Mouse (Mus musculus) midbrain, embryonic 15.5 days (tissue): Measurements from ENCODE around the gene Armc5. TPM values are rescaled to one million over a fixed set of nuclear protein-coding genes. Genes with fewer than 3 reads are reported as not detected.

Experiments
- ATAC-seq: fragments of 200-750 bp; cut with Nextera tagmentation; replicated peaks from 2 replicates; pipeline ENCODE4 v1.8.0; 2017; ENCODE audit warnings: moderate TSS enrichment
- H3K27ac ChIP-seq: fragments of 300-500 bp; sonication (generic); 2 replicates; pipeline ENCODE4 v1.5.1; 2015; ENCODE audit warnings: mild to moderate bottlenecking, inconsistent platforms
- H3K27me3 ChIP-seq: fragments of 300-500 bp; sonication (generic); replicated peaks from 2 replicates; pipeline ENCODE4 v1.6.1; 2015; ENCODE audit warnings: inconsistent platforms
- H3K36me3 ChIP-seq: fragments of 300-500 bp; sonication (generic); replicated peaks from 2 replicates; pipeline ENCODE4 v1.6.1; 2015; ENCODE audit warnings: inconsistent platforms
- H3K4me1 ChIP-seq: fragments of 300-500 bp; sonication (generic); 2 replicates; pipeline ENCODE4 v1.6.1; 2015; ENCODE audit warnings: inconsistent platforms
- H3K4me2 ChIP-seq: fragments of 300-500 bp; sonication (generic); 2 replicates; pipeline ENCODE4 v1.6.1; 2015; ENCODE audit warnings: inconsistent platforms, mild to moderate bottlenecking, moderate library complexity
- H3K4me3 ChIP-seq: fragments of 300-500 bp; sonication (generic); 2 replicates; pipeline ENCODE4 v1.5.1; 2015; ENCODE audit warnings: mild to moderate bottlenecking, inconsistent platforms
- H3K9ac ChIP-seq: fragments of 300-500 bp; sonication (generic); 2 replicates; pipeline ENCODE4 v1.6.1; 2015; ENCODE audit warnings: mild to moderate bottlenecking, inconsistent platforms
- H3K9me3 ChIP-seq: fragments of 300-500 bp; sonication (generic); 2 replicates; pipeline ENCODE4 v1.6.1; 2016; ENCODE audit warnings: inconsistent platforms
- WGBS: fragments of 180-500 bp; shearing (Covaris S2); methylation state at CpG from one replicate; pipeline ENCODE4 v1.1.7; 2015; ENCODE audit warnings: mixed read lengths; 5-methylcytosine and 5-hydroxymethylcytosine counted together
- polyA plus RNA-seq: library from polyadenylated mRNA; unstranded; fragments of >200 nt; fragmentation: Nextera tagmentation; extraction: Ambion mirVana; gene quantifications from 2 replicates; pipeline ENCODE4 v1.2.1, GENCODE M21; 2015

Armc5 gene
- 14.2 and 16.2 TPM in 2 replicates for polyA plus RNA-seq

DNA sequence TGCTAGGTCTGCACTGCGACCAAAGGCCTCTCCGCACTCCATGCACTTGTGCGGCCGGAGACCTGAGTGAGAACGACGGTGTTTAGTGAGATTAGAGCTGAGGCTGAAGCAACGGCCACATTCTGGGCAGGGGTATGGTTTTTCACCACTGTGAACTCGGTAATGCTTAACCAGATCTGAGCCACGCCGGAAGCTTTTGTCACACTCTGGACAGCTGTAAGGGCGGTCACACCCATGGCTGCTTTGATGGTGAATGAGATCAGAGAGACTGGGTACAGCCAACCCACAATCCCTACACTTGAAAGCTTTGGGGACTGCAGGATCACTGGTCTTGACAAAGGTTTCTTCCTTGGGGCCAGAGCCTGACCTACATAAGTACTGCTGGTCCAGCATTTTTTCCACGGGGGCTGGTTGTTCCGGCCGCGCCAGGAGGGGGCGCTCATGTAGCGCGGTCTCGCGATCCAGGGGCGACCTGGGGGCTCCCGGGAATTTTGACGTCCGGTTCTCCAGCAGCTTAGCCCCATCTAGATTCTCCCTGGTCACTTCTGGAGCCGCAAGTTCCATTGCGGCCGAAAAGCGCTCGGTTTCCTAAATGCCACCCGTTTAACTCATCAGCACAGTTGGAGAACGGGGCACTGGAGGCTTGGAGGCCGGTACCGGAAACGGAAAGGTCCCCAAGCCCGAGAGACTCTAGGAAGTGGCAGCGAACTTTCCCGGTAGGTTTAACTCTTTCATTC is at the start of gene Armc5:
Gene Armc5, plus strand, starts transcription at position 487 of the 737 bp plus-strand sequence.
- 26% methylated on average over 37 of the region's 37 CpGs for WGBS
- Histone ChIP-seq H3K9ac (peak within 1 kb of the TSS; percentile 72), H3K4me2 (peak within 1 kb of the TSS; percentile 93), H3K4me1 (peaks cover 23% of the 10 kb centered on the region), H3K4me3 (peak within 1 kb of the TSS; percentile 69), H3K36me3 (no peaks in the 10 kb centered on the region; the same call in 1 of the 2 replicates), H3K27ac (peak within 1 kb of the TSS; percentile 99), H3K9me3 (no peaks in the 10 kb centered on the region), H3K27me3 (no peaks in the 10 kb centered on the region)
- peak; percentile 8; the same call in 1 of the 2 replicates for ATAC-seq

DNA sequence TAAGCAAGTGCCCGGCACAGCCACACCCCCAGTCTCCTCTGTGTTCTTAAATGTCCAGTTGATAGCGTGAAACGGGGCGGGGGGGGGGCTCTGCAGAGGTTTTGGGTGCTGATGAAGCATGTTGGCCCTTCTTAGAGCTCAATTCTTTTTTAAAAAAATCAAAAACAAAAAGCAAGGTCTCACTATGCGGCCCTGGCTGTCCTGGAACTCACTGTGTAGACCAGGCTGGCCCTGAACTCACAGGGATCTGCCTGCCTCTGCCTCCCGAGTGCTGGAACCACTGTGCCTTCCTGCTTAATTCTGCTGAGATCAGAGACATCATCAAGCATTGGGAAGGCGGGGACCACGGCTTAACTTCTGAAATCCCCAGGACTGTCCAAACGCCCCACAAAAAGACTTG is 35.5 kb upstream of the Armc5 start:
- Histone ChIP-seq H3K27me3 (no peaks in the 10 kb centered on the region), H3K9ac (no peak overlapping the region), H3K36me3 (no peaks in the 10 kb centered on the region), H3K27ac (no peak overlapping the region), H3K9me3 (no peaks in the 10 kb centered on the region), H3K4me3 (no peak overlapping the region), H3K4me2 (no peak overlapping the region), H3K4me1 (no peaks in the 10 kb centered on the region)
- ATAC-seq = no peak
- WGBS = 88% methylated on average over 9 of the region's 9 CpGs

DNA sequence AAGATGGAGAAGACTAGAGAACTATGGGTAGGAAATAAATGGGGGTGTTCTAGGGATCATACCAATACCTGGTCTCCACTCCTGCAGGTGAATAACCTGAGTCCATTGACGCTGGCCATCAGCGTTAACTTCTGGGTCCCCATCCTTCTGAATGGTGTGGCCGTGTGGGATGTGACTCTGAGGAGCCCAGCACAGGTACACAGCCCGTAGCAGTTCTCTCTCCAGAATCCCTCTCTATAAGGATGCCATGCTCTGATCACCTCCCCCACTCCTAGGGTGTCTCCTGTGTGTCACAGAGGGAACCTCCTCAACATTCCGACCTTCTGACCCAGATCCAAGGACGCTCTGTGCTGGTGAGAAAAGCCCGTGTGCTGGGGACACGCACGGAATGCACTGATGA is 34.1 kb upstream of the Armc5 start:
- Histone ChIP-seq H3K27ac (no peak overlapping the region), H3K4me1 (no peaks in the 10 kb centered on the region), H3K4me2 (no peak overlapping the region), H3K4me3 (no peak overlapping the region), H3K9ac (no peak overlapping the region), H3K36me3 (no peaks in the 10 kb centered on the region), H3K27me3 (no peaks in the 10 kb centered on the region), H3K9me3 (no peaks in the 10 kb centered on the region)
- no peak for ATAC-seq
- 83% methylated on average over 9 of the region's 9 CpGs for WGBS

DNA sequence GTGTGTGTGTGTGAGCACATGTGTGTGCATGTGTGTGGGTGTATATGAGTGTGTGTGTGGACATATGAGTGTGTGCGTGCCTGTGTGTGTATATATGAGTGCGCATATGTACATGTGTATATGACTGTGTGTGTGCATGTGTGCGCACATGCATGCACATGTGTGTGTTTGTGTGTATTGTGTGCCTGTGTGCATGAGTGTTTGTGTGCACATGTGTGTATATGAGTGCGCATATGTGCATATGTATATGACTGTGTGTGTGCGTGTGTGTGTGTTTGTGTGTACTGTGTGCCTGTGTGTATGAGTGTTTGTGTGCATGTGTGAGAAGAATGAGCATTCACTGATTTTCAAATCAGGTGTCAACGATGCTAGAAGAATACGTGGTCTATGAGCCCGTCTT is 33.0 kb upstream of the Armc5 start:
- Histone ChIP-seq H3K36me3 (no peaks in the 10 kb centered on the region), H3K27me3 (no peaks in the 10 kb centered on the region), H3K9me3 (no peaks in the 10 kb centered on the region), H3K9ac (no peak overlapping the region), H3K27ac (no peak overlapping the region), H3K4me2 (no peak overlapping the region), H3K4me1 (no peaks in the 10 kb centered on the region), H3K4me3 (no peak overlapping the region)
- WGBS = 92% methylated on average over 8 of the region's 8 CpGs
- no peak for ATAC-seq

DNA sequence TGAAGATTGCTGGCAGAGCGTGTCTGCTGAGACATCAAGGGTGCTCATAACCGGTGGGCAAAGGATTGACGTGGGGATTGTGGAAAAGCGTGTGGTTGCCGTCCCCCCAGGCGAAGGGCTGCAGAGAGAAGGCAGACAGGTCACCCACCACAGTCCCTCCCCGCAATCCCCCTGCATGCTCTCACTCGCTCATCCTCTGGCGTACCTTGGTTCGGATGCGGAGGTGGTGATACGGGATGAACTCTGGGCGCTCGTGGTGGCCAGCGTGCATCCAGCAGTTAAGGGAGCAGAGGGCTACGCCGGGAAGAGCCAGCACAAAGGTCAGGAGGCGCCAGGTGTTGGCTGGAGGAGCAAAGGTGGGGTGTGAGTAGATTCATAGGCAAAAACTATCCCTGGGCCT is 31.4 kb upstream of the Armc5 start:
- no peaks in the 10 kb centered on the region for H3K27me3 ChIP-seq
- H3K4me2 ChIP-seq = no peak overlapping the region
- H3K27ac ChIP-seq = no peak overlapping the region
- H3K4me3 ChIP-seq = no peak overlapping the region
- no peak overlapping the region for H3K9ac ChIP-seq
- no peaks in the 10 kb centered on the region for H3K9me3 ChIP-seq
- ATAC-seq = no peak
- no peaks in the 10 kb centered on the region for H3K36me3 ChIP-seq
- H3K4me1 ChIP-seq = no peaks in the 10 kb centered on the region
- WGBS = 90% methylated on average over 18 of the region's 18 CpGs

DNA sequence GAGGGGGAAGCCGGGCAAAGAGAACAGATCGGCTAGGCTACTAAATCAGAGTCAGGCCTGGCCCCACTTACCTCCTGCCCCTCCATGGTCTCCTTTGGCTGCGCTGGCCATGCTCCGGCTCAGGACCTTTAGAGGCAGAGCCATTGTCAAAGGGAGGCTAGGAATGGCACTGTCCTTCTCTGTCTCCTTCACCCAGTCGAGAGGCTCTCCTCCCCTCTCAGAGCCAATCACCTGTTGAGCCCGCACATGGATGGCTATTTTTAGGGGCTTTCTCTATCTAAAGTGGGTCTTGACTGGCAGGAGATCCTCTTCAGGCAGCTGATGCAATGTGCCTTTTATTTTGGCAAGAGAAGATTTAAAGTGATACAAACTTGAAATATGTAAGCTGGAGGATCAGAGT is 31.0 kb upstream of the Armc5 start, which contains the start of gene Cox6a2:
Gene Cox6a2, minus strand, starts transcription at position 236 of the 400 bp plus-strand sequence.
- H3K36me3 ChIP-seq = no peaks in the 10 kb centered on the region
- no peak within 1 kb of the TSS for H3K27ac ChIP-seq
- ATAC-seq = no peak
- no peaks in the 10 kb centered on the region for H3K27me3 ChIP-seq
- H3K9me3 ChIP-seq = no peaks in the 10 kb centered on the region
- no peak within 1 kb of the TSS for H3K9ac ChIP-seq
- no peaks in the 10 kb centered on the region for H3K4me1 ChIP-seq
- no peak within 1 kb of the TSS for H3K4me2 ChIP-seq
- no peak within 1 kb of the TSS for H3K4me3 ChIP-seq
- 82% methylated on average over 6 of the region's 6 CpGs for WGBS

DNA sequence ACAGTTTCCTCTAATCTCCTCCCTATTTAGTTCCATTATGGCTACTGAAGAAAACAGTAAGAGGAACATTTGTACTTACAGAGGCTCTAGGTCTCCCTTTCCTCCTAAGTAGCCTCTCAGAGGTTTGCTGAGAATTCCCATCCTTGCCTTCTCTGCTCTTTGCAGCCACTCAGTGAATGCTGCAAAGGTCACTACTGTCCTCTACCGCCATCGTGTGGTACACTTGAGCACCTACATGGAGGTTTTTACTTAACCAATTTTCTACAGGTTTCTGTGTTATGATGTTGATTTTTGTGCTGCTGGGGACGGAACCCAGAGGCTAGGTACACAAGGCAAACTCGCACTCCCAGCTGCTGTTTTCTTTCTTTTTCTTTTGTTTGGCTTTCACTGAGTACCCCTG is 29.0 kb upstream of the Armc5 start:
- Histone ChIP-seq H3K4me3 (no peak overlapping the region), H3K27ac (no peak overlapping the region), H3K9me3 (no peaks in the 10 kb centered on the region), H3K27me3 (no peaks in the 10 kb centered on the region), H3K4me1 (no peaks in the 10 kb centered on the region), H3K36me3 (no peaks in the 10 kb centered on the region), H3K9ac (no peak overlapping the region), H3K4me2 (no peak overlapping the region)
- 6% methylated on average over 4 of the region's 4 CpGs for WGBS
- no peak for ATAC-seq

DNA sequence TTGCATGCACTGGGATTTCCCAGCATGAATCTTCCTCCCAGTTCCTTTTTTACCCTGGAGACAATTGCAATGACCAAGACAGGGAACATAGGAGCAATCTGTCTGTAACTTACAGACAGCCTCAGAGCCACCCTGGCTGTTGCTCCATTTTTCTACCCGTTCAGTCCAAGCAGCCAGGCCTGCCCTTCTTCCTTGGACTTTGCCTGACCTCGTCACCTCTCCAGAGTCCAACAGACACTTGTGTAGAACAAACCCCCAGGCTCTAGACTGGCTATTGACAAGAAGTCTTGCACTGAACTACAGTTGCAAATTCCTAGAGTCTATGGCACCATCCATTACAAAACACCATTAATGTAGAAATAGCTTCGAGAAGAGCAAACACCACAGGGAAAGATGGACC is 27.3 kb upstream of the Armc5 start:
- no peak overlapping the region for H3K4me2 ChIP-seq
- H3K9me3 ChIP-seq = no peaks in the 10 kb centered on the region
- H3K9ac ChIP-seq = no peak overlapping the region
- H3K27me3 ChIP-seq = no peaks in the 10 kb centered on the region
- no peak for ATAC-seq
- no peak overlapping the region for H3K27ac ChIP-seq
- 75% methylated on average over 3 of the region's 3 CpGs for WGBS
- H3K36me3 ChIP-seq = no peaks in the 10 kb centered on the region
- H3K4me1 ChIP-seq = no peaks in the 10 kb centered on the region
- H3K4me3 ChIP-seq = no peak overlapping the region

DNA sequence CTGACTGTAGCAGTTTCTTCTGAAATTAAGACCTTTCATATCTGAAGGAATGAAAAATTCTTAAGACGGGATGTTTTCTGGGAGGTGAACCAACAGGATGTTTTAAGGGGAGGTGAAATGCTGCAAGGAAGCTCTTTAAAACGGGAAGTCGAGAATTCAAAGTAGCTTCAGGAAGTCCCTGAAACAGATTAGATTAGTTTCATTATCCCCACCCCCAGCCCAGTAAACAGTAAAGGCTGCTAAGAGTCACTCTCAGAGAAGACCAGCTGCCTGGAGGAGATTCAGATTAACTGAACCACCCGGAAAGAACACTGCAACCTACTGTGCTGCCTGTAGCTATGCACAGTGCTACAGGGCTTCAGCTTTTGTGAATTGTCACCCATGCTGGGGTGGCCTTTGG is 17.2 kb upstream of the Armc5 start:
- ATAC-seq = no peak
- no peaks in the 10 kb centered on the region for H3K36me3 ChIP-seq
- no peaks in the 10 kb centered on the region for H3K27me3 ChIP-seq
- H3K9me3 ChIP-seq = no peaks in the 10 kb centered on the region
- 89% methylated on average over 4 of the region's 4 CpGs for WGBS
- H3K4me1 ChIP-seq = no peaks in the 10 kb centered on the region
- no peak overlapping the region for H3K4me2 ChIP-seq
- no peak overlapping the region for H3K9ac ChIP-seq
- no peak overlapping the region for H3K27ac ChIP-seq
- H3K4me3 ChIP-seq = no peak overlapping the region

DNA sequence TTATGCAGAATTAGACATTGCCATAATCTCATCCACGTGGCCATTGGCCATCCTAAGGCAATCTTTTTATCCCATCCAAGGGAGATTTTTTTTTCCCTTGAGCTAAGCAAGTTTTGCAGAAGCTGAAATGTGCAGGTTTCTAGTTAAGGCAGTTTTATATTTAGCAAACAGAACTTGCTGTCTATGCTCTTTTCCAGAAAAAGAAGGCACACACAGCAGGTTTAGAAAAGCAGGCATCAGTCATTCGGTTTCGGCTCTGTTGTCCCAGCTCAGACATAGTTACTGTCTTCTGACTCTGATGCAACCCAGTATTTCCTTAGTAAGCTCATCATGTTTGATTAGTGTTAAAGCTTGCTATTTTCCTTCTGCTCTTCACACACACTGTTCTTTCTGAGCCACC is 16.2 kb upstream of the Armc5 start:
- WGBS = 88% methylated on average over 3 of the region's 3 CpGs
- H3K27me3 ChIP-seq = no peaks in the 10 kb centered on the region
- no peak overlapping the region for H3K27ac ChIP-seq
- H3K4me3 ChIP-seq = no peak overlapping the region
- H3K9ac ChIP-seq = no peak overlapping the region
- no peaks in the 10 kb centered on the region for H3K4me1 ChIP-seq
- ATAC-seq = no peak
- H3K9me3 ChIP-seq = no peaks in the 10 kb centered on the region
- H3K4me2 ChIP-seq = no peak overlapping the region
- no peaks in the 10 kb centered on the region for H3K36me3 ChIP-seq

DNA sequence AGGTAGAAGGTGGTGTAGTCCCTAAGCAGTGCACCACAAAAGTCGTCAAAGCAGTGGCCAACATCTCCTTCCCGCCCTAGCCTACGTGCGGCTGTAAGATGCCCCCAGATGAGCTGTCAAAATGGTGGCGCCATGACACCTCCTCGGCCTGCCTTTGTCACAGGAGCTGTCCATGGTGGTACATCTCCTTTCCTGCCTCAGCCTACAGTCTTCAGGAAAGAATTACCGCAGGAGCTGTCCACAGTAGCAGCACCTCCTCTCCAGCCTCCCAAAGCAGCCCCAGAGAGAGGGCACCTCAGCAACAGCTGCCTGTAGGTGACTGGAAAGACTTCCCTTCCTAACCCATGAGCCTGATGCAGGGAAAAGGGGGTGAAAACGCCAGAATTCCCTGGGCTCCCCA is 5.4 kb upstream of the Armc5 start:
- Histone ChIP-seq H3K27me3 (no peaks in the 10 kb centered on the region), H3K27ac (no peak overlapping the region), H3K4me2 (no peak overlapping the region), H3K4me3 (no peak overlapping the region), H3K9me3 (no peaks in the 10 kb centered on the region), H3K4me1 (peaks cover 1% of the 10 kb centered on the region), H3K9ac (no peak overlapping the region), H3K36me3 (no peaks in the 10 kb centered on the region)
- ATAC-seq = no peak
- WGBS = 50% methylated on average over 8 of the region's 8 CpGs

DNA sequence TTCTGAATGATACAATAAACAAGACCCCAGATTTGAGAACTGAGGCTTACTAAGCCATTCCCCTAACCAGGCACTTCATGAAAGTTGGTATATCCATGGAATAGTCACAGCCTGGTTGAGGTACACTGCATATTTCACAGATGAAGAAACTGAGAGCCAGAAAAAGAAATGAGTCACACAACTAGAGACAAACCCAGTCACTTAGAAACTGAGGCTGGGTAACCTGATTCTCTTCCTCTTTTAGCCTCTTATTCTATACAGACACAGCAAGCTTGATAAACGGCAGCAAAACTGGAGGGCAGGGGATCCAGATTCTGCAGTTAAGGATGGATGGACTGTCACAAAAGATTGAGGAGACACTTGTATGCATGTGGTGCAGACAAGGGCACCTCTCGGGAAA is 2.3 kb upstream of the Armc5 start:
- Histone ChIP-seq H3K4me1 (peaks cover 19% of the 10 kb centered on the region), H3K36me3 (no peaks in the 10 kb centered on the region), H3K9ac (no peak overlapping the region), H3K27ac (no peak overlapping the region), H3K27me3 (no peaks in the 10 kb centered on the region), H3K4me3 (no peak overlapping the region), H3K9me3 (no peaks in the 10 kb centered on the region), H3K4me2 (no peak overlapping the region)
- WGBS = 90% methylated on average over 2 of the region's 2 CpGs
- no peak for ATAC-seq

DNA sequence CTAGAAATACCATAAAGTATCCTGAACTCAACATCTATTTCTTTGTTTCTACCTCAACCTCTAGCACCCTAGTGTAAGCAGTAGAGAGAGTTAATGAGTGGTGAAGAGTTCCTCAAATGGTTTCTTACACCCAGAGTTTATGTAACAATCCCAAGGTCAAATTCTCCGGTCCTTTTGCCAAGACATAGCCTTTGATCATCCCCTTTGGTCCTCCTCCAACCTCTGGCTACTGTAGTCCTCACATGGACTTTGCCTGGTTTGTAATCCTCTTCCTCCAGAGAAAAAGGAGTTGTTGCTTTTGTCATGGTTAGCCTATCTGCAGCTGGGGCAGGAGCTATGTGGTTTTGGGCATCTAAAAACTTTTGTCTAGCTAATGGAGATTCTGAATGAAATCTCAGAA is 1.7 kb upstream of the Armc5 start:
- Histone ChIP-seq H3K4me2 (no peak overlapping the region), H3K9ac (no peak overlapping the region), H3K27ac (no peak overlapping the region), H3K4me3 (no peak overlapping the region), H3K27me3 (no peaks in the 10 kb centered on the region), H3K9me3 (no peaks in the 10 kb centered on the region), H3K4me1 (peaks cover 20% of the 10 kb centered on the region), H3K36me3 (no peaks in the 10 kb centered on the region; the same call in 1 of the 2 replicates)
- 90% methylated on average over 1 of the region's 1 CpGs for WGBS
- no peak for ATAC-seq
